Mouse (Mus musculus): Measurements from ENCODE around the gene Slx1b. TPM values are rescaled to one million over a fixed set of nuclear protein-coding genes. Genes with fewer than 3 reads are reported as not detected.

The Slx1b gene
- polyA plus RNA-seq, 1 experiment from 2014 or later = 14.7 TPM

DNA sequence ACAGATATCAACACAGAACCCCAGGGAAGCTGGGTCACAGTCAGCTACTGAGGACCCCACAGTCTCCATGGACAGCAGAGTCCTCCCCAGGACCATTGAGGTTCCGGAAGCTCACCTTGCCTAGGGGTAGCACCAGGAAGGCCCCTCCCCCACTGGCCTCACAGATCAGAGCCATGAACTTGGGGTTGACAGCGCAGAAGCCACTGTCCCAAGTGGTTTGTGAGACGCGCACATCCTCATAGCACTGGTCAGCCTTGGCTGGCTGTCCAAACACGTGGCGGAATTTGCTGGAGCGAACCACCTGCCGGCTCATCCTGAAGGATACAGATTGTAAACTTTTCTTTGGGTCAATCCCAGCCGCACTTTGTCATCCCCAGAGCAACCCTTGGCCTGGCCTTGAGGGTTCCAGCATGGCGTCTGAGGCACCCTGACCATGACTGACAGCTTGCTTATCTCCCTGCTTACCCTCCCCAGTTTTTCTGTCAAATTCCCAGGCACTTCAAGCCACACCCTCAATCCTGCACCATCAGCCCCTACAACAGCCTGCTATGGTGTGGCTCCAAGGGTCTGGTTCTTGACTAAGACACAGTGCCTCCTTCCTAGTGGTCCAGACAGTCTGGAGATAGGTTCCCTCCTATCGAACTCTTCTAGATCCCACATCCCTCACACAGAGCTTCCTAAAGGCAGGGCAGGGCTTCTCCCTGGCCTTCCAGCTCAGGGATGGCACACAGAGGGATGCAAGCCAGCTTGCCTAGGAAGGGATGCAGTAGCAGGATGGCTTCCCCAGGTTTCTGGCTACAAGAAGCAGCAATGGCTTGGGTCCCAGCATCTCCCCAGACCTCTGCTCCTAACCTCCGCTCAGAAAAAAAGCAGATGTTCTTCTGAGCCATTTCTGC is 7.5 kb upstream of the Slx1b start:
- Histone ChIP-seq H3K27ac (no peak overlapping the region), H3K9me3 (no peaks in the 10 kb centered on the region), H3K4me2 (peak overlapping the region; percentile 99), H3K4me1 (replicated peaks) (peaks cover 25% of the 10 kb centered on the region), H3K9ac (replicated peaks) (0 out of 2 replicates have a peak overlapping the region, but pooled peaks have one; percentile 65), H3K27me3 (peaks cover 37% of the 10 kb centered on the region), H3K4me3 (replicated peaks) (peak overlapping the region; percentile 60), H3K36me3 (peaks cover 2% of the 10 kb centered on the region; the same call in 1 of the 2 replicates)
- 82% methylated on average over 12 of the region's 12 CpGs for WGBS
- no peak for ATAC-seq (ENCODE audit: insufficient number of reproducible peaks, insufficient read depth, low FRiP score, low TSS enrichment, low read depth)

DNA sequence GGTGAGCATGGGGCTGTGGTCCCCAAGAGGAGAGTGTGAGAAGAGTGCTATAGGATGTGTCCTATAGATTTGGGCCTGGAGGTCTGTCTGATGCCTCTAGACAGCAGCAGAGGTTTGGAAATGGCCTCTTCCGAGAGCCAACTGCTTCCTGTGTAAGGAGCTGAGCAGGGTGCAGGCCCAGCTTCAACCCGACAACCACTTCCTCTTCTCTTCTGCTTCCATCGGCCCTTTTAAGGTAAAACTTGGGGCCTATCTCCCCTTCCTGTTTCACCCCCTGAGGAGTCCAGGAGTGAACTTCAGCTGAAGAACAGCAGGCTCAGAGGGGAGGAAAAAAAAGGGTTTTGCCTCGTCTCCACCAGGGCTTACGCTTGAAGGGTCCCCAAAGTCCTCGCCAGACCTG is 6.8 kb upstream of the Slx1b start:
- H3K4me1 ChIP-seq (replicated peaks) = peaks cover 25% of the 10 kb centered on the region
- H3K9ac ChIP-seq (replicated peaks) = no peak overlapping the region
- H3K27ac ChIP-seq = no peak overlapping the region
- H3K9me3 ChIP-seq = no peaks in the 10 kb centered on the region
- no peak for ATAC-seq (ENCODE audit: insufficient number of reproducible peaks, insufficient read depth, low FRiP score, low TSS enrichment, low read depth)
- peaks cover 37% of the 10 kb centered on the region for H3K27me3 ChIP-seq
- H3K36me3 ChIP-seq = peaks cover 3% of the 10 kb centered on the region; the same call in 1 of the 2 replicates
- no peak overlapping the region for H3K4me2 ChIP-seq
- WGBS = 78% methylated on average over 6 of the region's 6 CpGs
- no peak overlapping the region for H3K4me3 ChIP-seq (replicated peaks)

GRCm38 (mm10) chr7:126701559-126702357 is 6.2 kb upstream of the Slx1b start:
- Histone ChIP-seq H3K4me2 (0 out of 2 replicates have a peak overlapping the region, but pooled peaks have one; percentile 13), H3K4me1 (replicated peaks) (peaks cover 31% of the 10 kb centered on the region), H3K9me3 (no peaks in the 10 kb centered on the region), H3K4me3 (replicated peaks) (no peak overlapping the region), H3K27me3 (peaks cover 37% of the 10 kb centered on the region), H3K9ac (replicated peaks) (no peak overlapping the region; the same call in 1 of the 2 replicates), H3K36me3 (peaks cover 8% of the 10 kb centered on the region; the same call in 1 of the 2 replicates), H3K27ac (no peak overlapping the region)
- no peak for ATAC-seq (ENCODE audit: insufficient number of reproducible peaks, insufficient read depth, low FRiP score, low TSS enrichment, low read depth)
- WGBS = 63% methylated on average over 24 of the region's 24 CpGs

GRCm38 (mm10) chr7:126701070-126701469 is 5.5 kb upstream of the Slx1b start:
- H3K9ac ChIP-seq (replicated peaks) = no peak overlapping the region; the same call in 1 of the 2 replicates
- H3K9me3 ChIP-seq = no peaks in the 10 kb centered on the region
- H3K36me3 ChIP-seq = peaks cover 8% of the 10 kb centered on the region; the same call in 1 of the 2 replicates
- ATAC-seq (ENCODE audit: insufficient number of reproducible peaks, insufficient read depth, low FRiP score, low TSS enrichment, low read depth) = no peak
- 0 out of 2 replicates have a peak overlapping the region, but pooled peaks have one; percentile 13 for H3K4me2 ChIP-seq
- no peak overlapping the region for H3K4me3 ChIP-seq (replicated peaks)
- H3K27me3 ChIP-seq = peaks cover 35% of the 10 kb centered on the region
- 2% methylated on average over 11 of the region's 11 CpGs for WGBS
- H3K27ac ChIP-seq = no peak overlapping the region
- H3K4me1 ChIP-seq (replicated peaks) = peaks cover 35% of the 10 kb centered on the region

- 87% methylated on average over 25 of the region's 25 CpGs for WGBS
- Histone ChIP-seq H3K9ac (replicated peaks) (no peak overlapping the region; the same call in 1 of the 2 replicates), H3K4me3 (replicated peaks) (no peak overlapping the region), H3K4me2 (no peak overlapping the region), H3K27me3 (peaks cover 28% of the 10 kb centered on the region), H3K4me1 (replicated peaks) (peaks cover 35% of the 10 kb centered on the region), H3K36me3 (peaks cover 8% of the 10 kb centered on the region; the same call in 1 of the 2 replicates), H3K27ac (no peak overlapping the region), H3K9me3 (no peaks in the 10 kb centered on the region)
- ATAC-seq (ENCODE audit: insufficient number of reproducible peaks, insufficient read depth, low FRiP score, low TSS enrichment, low read depth) = no peak
These were observed 4.8 kb upstream of the Slx1b start for GRCm38 (mm10) chr7:126700063-126701015.

- Histone ChIP-seq H3K9ac (replicated peaks) (no peak overlapping the region), H3K36me3 (peaks cover 8% of the 10 kb centered on the region; the same call in 1 of the 2 replicates), H3K4me2 (no peak overlapping the region), H3K4me3 (replicated peaks) (no peak overlapping the region), H3K9me3 (no peaks in the 10 kb centered on the region), H3K27me3 (peaks cover 4% of the 10 kb centered on the region), H3K27ac (no peak overlapping the region), H3K4me1 (replicated peaks) (peaks cover 24% of the 10 kb centered on the region)
- WGBS = 95% methylated on average over 8 of the region's 8 CpGs
- ATAC-seq (ENCODE audit: insufficient number of reproducible peaks, insufficient read depth, low FRiP score, low TSS enrichment, low read depth) = no peak
These were observed 2.3 kb upstream of the Slx1b start for GRCm38 (mm10) chr7:126697838-126698237.

- WGBS = 74% methylated on average over 3 of the region's 3 CpGs
These were observed 1.3 kb upstream of the Slx1b start for GRCm38 (mm10) chr7:126696886-126697285.

DNA sequence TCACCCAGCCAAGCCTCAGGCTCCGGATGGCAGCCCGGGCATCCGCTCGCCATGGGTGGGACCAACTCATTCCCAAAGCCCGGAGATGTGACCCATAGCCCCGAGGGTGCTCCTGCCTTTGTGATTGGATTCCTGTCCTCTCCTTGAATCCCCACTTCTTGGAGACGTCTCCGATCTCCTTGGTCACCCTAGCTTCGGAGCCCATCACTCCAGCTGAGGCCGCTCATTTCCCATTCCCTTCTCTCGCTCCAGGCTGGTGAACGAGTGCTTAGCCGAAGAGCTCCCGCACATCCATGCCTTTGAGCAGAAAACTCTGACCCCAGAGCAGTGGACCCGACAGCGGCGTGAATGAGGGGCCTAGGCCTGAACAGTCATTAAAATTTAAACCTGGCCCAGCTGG is 719 bp upstream of the Slx1b start:
- Histone ChIP-seq H3K4me2 (peak overlapping the region; percentile 90), H3K9ac (replicated peaks) (peak overlapping the region; percentile 90), H3K9me3 (no peaks in the 10 kb centered on the region), H3K36me3 (peaks cover 21% of the 10 kb centered on the region), H3K27me3 (no peaks in the 10 kb centered on the region), H3K4me1 (replicated peaks) (peaks cover 20% of the 10 kb centered on the region), H3K27ac (no peak overlapping the region), H3K4me3 (replicated peaks) (peak overlapping the region; percentile 77)
- 3% methylated on average over 17 of the region's 17 CpGs for WGBS
- ATAC-seq (ENCODE audit: insufficient number of reproducible peaks, insufficient read depth, low FRiP score, low TSS enrichment, low read depth) = 0 out of 2 replicates have a peak, but pooled peaks have one; percentile 3

More at GRCm38 (mm10) chr7:126696886-126697285, 1.3 kb upstream of the Slx1b start:
- H3K36me3 ChIP-seq = peaks cover 17% of the 10 kb centered on the region
- H3K4me2 ChIP-seq = peak overlapping the region; percentile 90
- no peaks in the 10 kb centered on the region for H3K9me3 ChIP-seq
- no peak overlapping the region for H3K27ac ChIP-seq
- peaks cover 24% of the 10 kb centered on the region for H3K4me1 ChIP-seq (replicated peaks)
- H3K4me3 ChIP-seq (replicated peaks) = peak overlapping the region; percentile 77
- peak overlapping the region; percentile 90; the same call in 1 of the 2 replicates for H3K9ac ChIP-seq (replicated peaks)
- no peaks in the 10 kb centered on the region for H3K27me3 ChIP-seq
- no peak for ATAC-seq (ENCODE audit: insufficient number of reproducible peaks, insufficient read depth, low FRiP score, low TSS enrichment, low read depth)

GRCm38 (mm10) chr7:126695210-126695611 is 373 bp downstream of the Slx1b start, which contains the start of gene Bola2:
TSS of gene Bola2 (plus strand) at chr7:126695401.
- Histone ChIP-seq H3K4me2 (peak within 1 kb of the TSS; percentile 90), H3K4me3 (replicated peaks) (peak within 1 kb of the TSS; percentile 77), H3K27ac (peak within 1 kb of the TSS; percentile 98), H3K9me3 (no peaks in the 10 kb centered on the region), H3K27me3 (no peaks in the 10 kb centered on the region), H3K36me3 (peaks cover 29% of the 10 kb centered on the region), H3K9ac (replicated peaks) (peak within 1 kb of the TSS; percentile 90), H3K4me1 (replicated peaks) (peaks cover 17% of the 10 kb centered on the region)
- WGBS = under 1% methylated on average over 31 of the region's 31 CpGs
- peak; percentile 50; the same call in 1 of the 2 replicates for ATAC-seq (ENCODE audit: insufficient number of reproducible peaks, insufficient read depth, low FRiP score, low TSS enrichment, low read depth)

DNA sequence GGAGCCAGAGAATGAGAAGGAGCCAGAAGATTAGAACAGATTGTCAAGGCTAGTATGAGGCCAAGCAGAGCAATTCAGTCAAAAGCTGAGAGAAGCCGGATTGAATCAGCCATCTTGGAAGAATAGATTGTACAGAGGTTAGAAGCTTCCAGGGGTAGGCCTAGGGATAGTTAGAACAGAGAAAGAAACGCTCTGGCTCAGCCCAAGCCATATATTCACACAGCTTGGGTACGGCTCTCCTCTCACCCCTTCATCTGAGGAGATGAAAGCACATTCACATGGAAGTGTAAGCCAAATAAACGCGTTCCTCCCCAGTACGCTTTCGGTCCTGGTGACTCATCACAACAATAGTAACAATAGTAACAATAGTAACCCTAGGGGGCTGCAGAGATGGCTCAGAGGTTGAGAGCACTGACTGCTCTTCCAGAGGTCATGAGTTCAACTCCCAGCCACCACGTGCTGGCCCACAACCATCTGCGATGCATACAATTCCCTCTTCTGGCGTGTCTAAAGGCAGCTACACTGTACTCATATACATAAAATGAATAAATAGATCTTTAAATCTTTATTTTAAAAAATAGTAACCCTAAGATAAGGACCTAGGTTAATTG is 1.0 kb downstream of the Slx1b start:
- H3K36me3 ChIP-seq = peaks cover 35% of the 10 kb centered on the region

More for the DNA sequence above, 1.0 kb downstream of the Slx1b start:
- no peak for ATAC-seq (ENCODE audit: insufficient number of reproducible peaks, insufficient read depth, low FRiP score, low TSS enrichment, low read depth)
- WGBS = 52% methylated on average over 10 of the region's 10 CpGs
- Histone ChIP-seq H3K9ac (replicated peaks) (peak overlapping the region; percentile 90), H3K27ac (no peak overlapping the region), H3K9me3 (no peaks in the 10 kb centered on the region), H3K27me3 (no peaks in the 10 kb centered on the region), H3K4me1 (replicated peaks) (peaks cover 17% of the 10 kb centered on the region), H3K4me2 (peak overlapping the region; percentile 90), H3K4me3 (replicated peaks) (peak overlapping the region; percentile 77)

Data from limb, embryonic 12.5 days (tissue).